Mouse (Mus musculus): ENCODE measurements around the gene Kcnk2. TPM values are rescaled to one million over a fixed set of nuclear protein-coding genes. Genes with fewer than 3 reads are reported as not detected.

The Kcnk2 gene
- polyA plus RNA-seq, 1 experiment from 2014 or later: 3.7 TPM

GRCm38 (mm10) chr1:189187737-189188390, 214.2 kb downstream of the Kcnk2 start:
- 50% methylated on average over 12 of the region's 12 CpGs for WGBS
- peak; percentile 52 for DNase-seq (ENCODE audit: extremely low spot score, low spot score)
- H3K27ac ChIP-seq: peak overlapping the region; percentile 85

GRCm38 (mm10) chr1:189185206-189185750, 216.8 kb downstream of the Kcnk2 start:
- Histone ChIP-seq H3K36me3 (replicated peaks) (no peaks in the 10 kb centered on the region), H3K4me1 (peaks cover 41% of the 10 kb centered on the region), H3K9me3 (no peaks in the 10 kb centered on the region), H3K27ac (peak overlapping the region; percentile 85), H3K4me3 (no peak overlapping the region), H3K27me3 (ENCODE audit: poor library complexity, severe bottlenecking) (no peaks in the 10 kb centered on the region)
- DNase-seq (ENCODE audit: extremely low spot score, low spot score): no peak
- WGBS: 52% methylated on average over 7 of the region's 7 CpGs

More at GRCm38 (mm10) chr1:189187737-189188390, 214.2 kb downstream of the Kcnk2 start:
- H3K9me3 ChIP-seq: no peaks in the 10 kb centered on the region
- H3K36me3 ChIP-seq (replicated peaks): no peaks in the 10 kb centered on the region
- peaks cover 41% of the 10 kb centered on the region for H3K4me1 ChIP-seq
- no peak overlapping the region for H3K4me3 ChIP-seq
- H3K27me3 ChIP-seq (ENCODE audit: poor library complexity, severe bottlenecking): no peaks in the 10 kb centered on the region

GRCm38 (mm10) chr1:189177746-189178145, 224.3 kb downstream of the Kcnk2 start:
- no peak for DNase-seq (ENCODE audit: extremely low spot score, low spot score)
- 95% methylated on average over 1 of the region's 1 CpGs for WGBS
- Histone ChIP-seq H3K27ac (no peak overlapping the region), H3K27me3 (ENCODE audit: poor library complexity, severe bottlenecking) (no peaks in the 10 kb centered on the region), H3K4me3 (no peak overlapping the region), H3K4me1 (peaks cover 3% of the 10 kb centered on the region; the same call in 1 of the 2 replicates), H3K9me3 (no peaks in the 10 kb centered on the region), H3K36me3 (replicated peaks) (no peaks in the 10 kb centered on the region)

GRCm38 (mm10) chr1:189173479-189173878, 228.6 kb downstream of the Kcnk2 start:
- H3K27me3 ChIP-seq (ENCODE audit: poor library complexity, severe bottlenecking): no peaks in the 10 kb centered on the region
- 88% methylated on average over 8 of the region's 8 CpGs for WGBS
- no peak for DNase-seq (ENCODE audit: extremely low spot score, low spot score)
- H3K9me3 ChIP-seq: no peaks in the 10 kb centered on the region
- H3K27ac ChIP-seq: no peak overlapping the region
- no peaks in the 10 kb centered on the region for H3K4me1 ChIP-seq
- H3K4me3 ChIP-seq: no peak overlapping the region
- H3K36me3 ChIP-seq (replicated peaks): no peaks in the 10 kb centered on the region

- Histone ChIP-seq H3K27ac (no peak overlapping the region), H3K36me3 (replicated peaks) (no peaks in the 10 kb centered on the region), H3K4me3 (no peak overlapping the region), H3K27me3 (ENCODE audit: poor library complexity, severe bottlenecking) (no peaks in the 10 kb centered on the region), H3K4me1 (no peaks in the 10 kb centered on the region), H3K9me3 (no peaks in the 10 kb centered on the region)
- DNase-seq (ENCODE audit: extremely low spot score, low spot score): no peak
- 81% methylated on average over 4 of the region's 4 CpGs for WGBS
These were observed 230.9 kb downstream of the Kcnk2 start for GRCm38 (mm10) chr1:189171138-189171537.

GRCm38 (mm10) chr1:189165756-189166155, 236.3 kb downstream of the Kcnk2 start:
- no peaks in the 10 kb centered on the region for H3K36me3 ChIP-seq (replicated peaks)
- no peaks in the 10 kb centered on the region for H3K9me3 ChIP-seq
- H3K4me3 ChIP-seq: no peak overlapping the region
- H3K27me3 ChIP-seq (ENCODE audit: poor library complexity, severe bottlenecking): no peaks in the 10 kb centered on the region
- WGBS: 90% methylated on average over 6 of the region's 6 CpGs
- DNase-seq (ENCODE audit: extremely low spot score, low spot score): no peak
- H3K27ac ChIP-seq: no peak overlapping the region
- H3K4me1 ChIP-seq: no peaks in the 10 kb centered on the region

- H3K4me1 ChIP-seq: no peaks in the 10 kb centered on the region
- H3K27me3 ChIP-seq (ENCODE audit: poor library complexity, severe bottlenecking): no peaks in the 10 kb centered on the region
- DNase-seq (ENCODE audit: extremely low spot score, low spot score): no peak
- H3K27ac ChIP-seq: no peak overlapping the region
- 87% methylated on average over 6 of the region's 6 CpGs for WGBS
- no peak overlapping the region for H3K4me3 ChIP-seq
- no peaks in the 10 kb centered on the region for H3K36me3 ChIP-seq (replicated peaks)
- no peaks in the 10 kb centered on the region for H3K9me3 ChIP-seq
These were observed 236.9 kb downstream of the Kcnk2 start for GRCm38 (mm10) chr1:189165141-189165540.

- Histone ChIP-seq H3K9me3 (no peaks in the 10 kb centered on the region), H3K4me3 (no peak overlapping the region)
- WGBS: 91% methylated on average over 4 of the region's 4 CpGs
These were observed 237.4 kb downstream of the Kcnk2 start for GRCm38 (mm10) chr1:189164721-189165120.

GRCm38 (mm10) chr1:189164241-189164640, 237.8 kb downstream of the Kcnk2 start:
- no peaks in the 10 kb centered on the region for H3K27me3 ChIP-seq (ENCODE audit: poor library complexity, severe bottlenecking)
- DNase-seq (ENCODE audit: extremely low spot score, low spot score): no peak
- no peaks in the 10 kb centered on the region for H3K36me3 ChIP-seq (replicated peaks)
- no peak overlapping the region for H3K4me3 ChIP-seq
- no peaks in the 10 kb centered on the region for H3K9me3 ChIP-seq
- H3K27ac ChIP-seq: no peak overlapping the region
- whole genome bisulfite sequencing: 98% methylated on average over 2 of the region's 2 CpGs
- H3K4me1 ChIP-seq: no peaks in the 10 kb centered on the region

More at GRCm38 (mm10) chr1:189164721-189165120, 237.4 kb downstream of the Kcnk2 start:
- no peak for DNase-seq (ENCODE audit: extremely low spot score, low spot score)
- Histone ChIP-seq H3K4me1 (no peaks in the 10 kb centered on the region), H3K36me3 (replicated peaks) (no peaks in the 10 kb centered on the region), H3K27me3 (ENCODE audit: poor library complexity, severe bottlenecking) (no peaks in the 10 kb centered on the region), H3K27ac (no peak overlapping the region)

Small RNA genes within 50 kb of the gene (microRNA-seq; reads per million reads assigned to microRNA genes)
- gene Gm24092: not detected
